Mouse (Mus musculus): ENCODE results near the gene Rnf216.

- TF ChIP-seq CTCF (IDR thresholded peaks at IDR 0.05; ENCODE audit: low read depth, low read length), result no peak
- TF ChIP-seq POLR2A (IDR thresholded peaks at IDR 0.05; ENCODE audit: borderline replicate concordance, low read depth, low read length), result no peak
Measured at GRCm38 (mm10) chr5:142982046-142982801, 130.6 kb downstream of the Rnf216 start.
